Mouse (Mus musculus) Patski (cell line): ENCODE results near the gene Rin2. TPM values are rescaled to one million over a fixed set of nuclear protein-coding genes. Genes with fewer than 3 reads are reported as not detected.

Experiments used
- ATAC-seq: fragments of 100-300 bp; one replicate; pipeline ENCODE4 v1.8.0; 2021
- CTCF ChIA-PET: fragments of 350-600 bp; sonication (Branson Sonifier 250); formaldehyde crosslinking; loops from one replicate; lab custom pipeline; 2022; ENCODE audit warnings: inconsistent platforms; lab: Charles Lee
- POLR2A ChIA-PET: fragments of 350-600 bp; sonication (Branson Sonifier 250); formaldehyde crosslinking; loops from one replicate; lab custom pipeline; 2022; ENCODE audit warnings: antibody characterized with exemption, inconsistent platforms; lab: Charles Lee
- DNase-seq: peaks from one replicate; pipeline ENCODE4 v3.0.0-alpha.2; 2011; ENCODE audit warnings: low read depth, low spot score
- H3K27me3 ChIP-seq: fragments of 371-371 bp; one replicate; pipeline ENCODE4 v1.5.1; 2021
- CTCF ChIP-seq: fragments of 100-300 bp; IDR thresholded peaks from one replicate; pipeline ENCODE4 v1.5.1; 2021
- in situ Hi-C: fragments of 300-500 bp; cut with MboI; formaldehyde crosslinking; loops from 3 replicates; pipeline ENCODE4 v1.11.1; 2018; ENCODE audit warnings: low pct_unique_long_range_greater_than_20kb, mixed read lengths
- polyA plus RNA-seq: library from polyadenylated mRNA; unstranded; gene quantifications from one replicate; pipeline ENCODE4 v1.2.3, GENCODE M21; 2021

The Rin2 gene
- polyA plus RNA-seq, 1 experiment from 2014 or later, result 38.7 TPM

- DNase-seq (peak; percentile 76), ATAC-seq (peak; percentile 78)
- POLR2A ChIA-PET, result interaction anchor here (0.6 to 1.4 kb wide), 6 partner anchors 9 to 79 kb away, joined by 3 to 5 read pairs (median 3); no protein-coding TSS in a partner anchor
- no peaks in the 10 kb centered on the region for H3K27me3 ChIP-seq
- CTCF ChIA-PET, result interaction anchor here (0.9 to 2.3 kb wide), 5 partner anchors 35 to 86 kb away, joined by 3 to 12 read pairs (median 3); no protein-coding TSS in a partner anchor
- in situ Hi-C loops, result loop anchor here (5.0 kb wide), 1 partner anchor 76 kb away; no protein-coding TSS in a partner anchor
- TF ChIP-seq CTCF, result no peak
Measured at GRCm38 (mm10) chr2:145785758-145786617, 111.0 kb downstream of the Rin2 start.

GRCm38 (mm10) chr2:145786618-145786932 lies 111.6 kb downstream of the Rin2 start:
- TF ChIP-seq CTCF, result no peak
- in situ Hi-C loops, result loop anchor here (5.0 kb wide), 1 partner anchor 76 kb away; no protein-coding TSS in a partner anchor
- no peaks in the 10 kb centered on the region for H3K27me3 ChIP-seq
- ATAC-seq (no peak), DNase-seq (peak; percentile 89)
- CTCF ChIA-PET, result interaction anchor here (0.9 to 2.3 kb wide), 4 partner anchors 35 to 86 kb away, joined by 3 to 12 read pairs (median 4); no protein-coding TSS in a partner anchor
- POLR2A ChIA-PET, result interaction anchor here (1.0 to 1.4 kb wide), 4 partner anchors 14 to 74 kb away, joined by 3 to 5 read pairs (median 4); no protein-coding TSS in a partner anchor

DNA sequence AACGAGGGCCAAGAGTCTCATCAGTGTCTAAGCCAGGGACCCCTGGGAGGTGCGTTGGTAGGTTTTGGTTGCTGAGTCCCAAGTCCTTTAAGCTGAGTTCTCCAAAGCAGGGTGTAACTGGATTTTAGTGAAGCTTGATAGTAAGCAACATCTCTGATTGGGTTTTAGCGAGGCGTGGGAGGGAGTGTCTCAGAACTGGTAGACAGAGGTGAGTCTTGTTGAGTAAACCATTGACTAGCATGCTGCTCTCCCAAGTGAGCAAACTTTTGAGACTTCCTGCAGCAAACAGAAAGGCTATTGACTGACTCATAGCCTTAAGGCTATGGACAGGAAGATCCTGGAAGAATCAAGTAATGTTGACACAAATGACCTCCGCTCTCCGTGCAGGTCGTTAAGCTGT lies 112.5 kb downstream of the Rin2 start:
- DNase-seq, result peak; percentile 86

GRCm38 (mm10) chr2:145788562-145789346 lies 113.7 kb downstream of the Rin2 start:
- no peaks in the 10 kb centered on the region for H3K27me3 ChIP-seq
- ATAC-seq (no peak), DNase-seq (no peak)
- TF ChIP-seq CTCF, result no peak
- CTCF ChIA-PET, result interaction anchor here (1.7 to 2.2 kb wide), 2 partner anchors 22 to 33 kb away, joined by 5 to 8 read pairs; no protein-coding TSS in a partner anchor
- in situ Hi-C loops, result loop anchor here (5.0 kb wide), 1 partner anchor 74 kb away; no protein-coding TSS in a partner anchor
- POLR2A ChIA-PET, result no interaction called here

More for the DNA sequence above, 112.5 kb downstream of the Rin2 start:
- no peak for TF ChIP-seq CTCF
- CTCF ChIA-PET, result interaction anchor here (0.9 to 2.3 kb wide), 4 partner anchors 21 to 92 kb away, joined by 3 to 12 read pairs (median 6); no protein-coding TSS in a partner anchor
- no peaks in the 10 kb centered on the region for H3K27me3 ChIP-seq
- POLR2A ChIA-PET, result interaction anchor here (1.5 kb wide), 1 partner anchor 38 kb away, joined by 4 read pairs; no protein-coding TSS in a partner anchor
- in situ Hi-C loops, result loop anchor here (5.0 kb wide), 1 partner anchor 75 kb away; no protein-coding TSS in a partner anchor
- peak; percentile 48 for ATAC-seq

DNA sequence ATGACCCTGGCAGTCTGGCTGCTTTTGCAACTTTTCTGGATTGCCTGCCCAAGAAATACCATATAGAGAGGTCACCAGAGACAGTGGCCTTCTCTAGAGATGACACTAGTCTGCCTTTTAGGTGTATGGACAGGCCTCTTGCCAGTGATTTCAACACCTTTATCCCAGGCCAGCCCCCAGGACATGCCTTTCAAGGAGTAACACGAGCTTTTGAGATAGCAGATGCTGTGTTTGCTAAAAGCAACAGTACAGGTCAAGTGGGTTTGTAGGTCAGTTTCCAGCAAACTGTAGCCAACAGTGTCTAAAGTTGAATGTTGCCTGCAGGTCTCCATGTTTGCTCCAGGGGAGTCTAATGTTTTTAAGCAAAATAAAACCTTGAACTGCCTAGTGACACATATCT lies 118.7 kb downstream of the Rin2 start:
- no peak for DNase-seq
- in situ Hi-C loops, result loop anchor here (5.0 kb wide), 2 partner anchors 36 to 91 kb away; no protein-coding TSS in a partner anchor
- ATAC-seq, result no peak
- CTCF ChIA-PET, result interaction anchor here (1.1 to 2.2 kb wide), 7 partner anchors 39 to 105 kb away, joined by 3 to 12 read pairs (median 3); no protein-coding TSS in a partner anchor
- H3K27me3 ChIP-seq, result no peaks in the 10 kb centered on the region
- TF ChIP-seq CTCF, result no peak
- POLR2A ChIA-PET, result no interaction called here

DNA sequence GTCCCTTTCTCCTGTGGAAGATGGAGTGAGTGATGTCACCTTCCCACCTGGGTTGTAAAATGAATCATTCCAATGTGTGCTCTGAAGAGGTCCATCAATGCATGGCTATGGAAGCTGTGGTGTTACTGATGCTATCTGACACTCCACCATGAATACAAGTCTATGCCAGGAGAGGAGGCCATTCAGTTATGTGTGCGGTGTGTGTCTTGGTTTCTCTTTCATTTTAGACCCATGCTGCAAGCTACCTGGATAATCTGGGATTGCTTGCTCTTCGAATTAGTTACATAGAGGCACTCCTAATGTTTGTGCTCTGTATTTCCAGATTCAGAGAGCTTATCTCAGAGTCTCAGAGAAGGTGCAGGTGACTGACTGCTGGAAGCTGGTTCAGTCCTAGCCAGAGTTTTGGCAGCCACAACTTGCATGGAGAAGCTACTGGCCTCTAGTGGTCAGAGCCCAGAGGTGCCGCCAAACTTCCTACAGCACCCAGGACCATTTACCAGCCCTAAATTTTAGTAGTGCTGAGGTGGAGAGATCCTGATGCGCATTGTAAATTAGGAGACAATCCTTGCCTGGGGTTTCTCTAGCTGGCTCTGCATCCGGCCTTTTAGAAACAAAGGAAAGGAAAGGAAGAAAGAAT lies 119.4 kb downstream of the Rin2 start:
- no peaks in the 10 kb centered on the region for H3K27me3 ChIP-seq
- peak; percentile 55 for ATAC-seq
- ChIA-PET CTCF (interaction anchor here (0.6 to 2.2 kb wide), 14 partner anchors 17 to 106 kb away, joined by 3 to 12 read pairs (median 3); no protein-coding TSS in a partner anchor), POLR2A (interaction anchor here (0.5 kb wide), 1 partner anchor 81 kb away, joined by 3 read pairs; no protein-coding TSS in a partner anchor)
- peak; percentile 92 for TF ChIP-seq CTCF
- in situ Hi-C loops, result loop anchor here (5.0 kb wide), 2 partner anchors 37 to 92 kb away; no protein-coding TSS in a partner anchor
- no peak for DNase-seq

GRCm38 (mm10) chr2:145797851-145798250 lies 122.8 kb downstream of the Rin2 start:
- no peaks in the 10 kb centered on the region for H3K27me3 ChIP-seq
- TF ChIP-seq CTCF, result no peak
- POLR2A ChIA-PET, result no interaction called here
- in situ Hi-C loops, result no loop called here
- ATAC-seq (no peak), DNase-seq (no peak)
- CTCF ChIA-PET, result interaction anchor here (1.2 kb wide), 1 partner anchor 97 kb away, joined by 3 read pairs; no protein-coding TSS in a partner anchor

- TF ChIP-seq CTCF, result no peak
- ATAC-seq (no peak), DNase-seq (no peak)
- in situ Hi-C loops, result no loop called here
- POLR2A ChIA-PET, result no interaction called here
- CTCF ChIA-PET, result interaction anchor here (1.2 kb wide), 1 partner anchor 98 kb away, joined by 3 read pairs; no protein-coding TSS in a partner anchor
- no peaks in the 10 kb centered on the region for H3K27me3 ChIP-seq
Measured at GRCm38 (mm10) chr2:145798954-145799353, 123.9 kb downstream of the Rin2 start.

- in situ Hi-C loops, result no loop called here
- no peak for DNase-seq
Measured at GRCm38 (mm10) chr2:145801322-145802052, 126.5 kb downstream of the Rin2 start.

More at GRCm38 (mm10) chr2:145801322-145802052, 126.5 kb downstream of the Rin2 start:
- ATAC-seq, result no peak
- TF ChIP-seq CTCF, result no peak
- ChIA-PET POLR2A (no interaction called here), CTCF (no interaction called here)
- H3K27me3 ChIP-seq, result no peaks in the 10 kb centered on the region
